Mouse (Mus musculus): ENCODE measurements at regions not wholly inside any gene's neighbourhood (a gene's known extent, or its start where the extent isn't known, plus 50 kb on each side); places are given as distances from the start of the nearest gene placed in this dataset.

DNA sequence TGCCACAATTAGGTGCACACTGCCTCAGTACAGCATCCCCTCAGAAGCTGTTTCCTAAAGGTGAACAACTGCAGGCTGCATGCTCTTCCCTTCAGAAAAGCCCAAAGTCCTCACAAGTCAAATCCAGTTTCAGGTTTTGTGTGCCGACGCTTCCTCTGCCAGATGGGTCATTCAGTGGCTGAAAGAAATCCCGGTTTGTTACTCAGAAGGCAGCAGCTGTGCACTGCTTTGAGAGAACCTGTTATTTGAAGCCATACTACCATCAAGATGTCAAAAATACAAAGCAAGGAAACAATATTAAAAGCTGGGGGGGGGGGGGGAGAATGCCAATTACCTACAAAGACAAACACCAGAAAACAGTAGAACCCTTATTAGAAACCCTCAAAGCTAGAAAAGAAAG is 678.7 kb downstream of the Utrn start:
- Histone ChIP-seq H3K36me3 (ENCODE audit: control insufficient read depth, insufficient read depth) (no peaks in the 10 kb centered on the region), H3K4me3 (ENCODE audit: low read depth, low read length) (no peak overlapping the region), H3K4me2 (ENCODE audit: low read depth, low read length) (no peak overlapping the region), H3K9ac (ENCODE audit: low read depth, low read length) (no peak overlapping the region), H3K4me1 (ENCODE audit: control insufficient read depth, low read depth, low read length) (no peaks in the 10 kb centered on the region), H3K27me3 (ENCODE audit: control insufficient read depth, insufficient read depth, low read depth, low read length) (no peaks in the 10 kb centered on the region), H3K27ac (ENCODE audit: low read length) (no peak overlapping the region), H3K9me3 (replicated peaks; ENCODE audit: control insufficient read depth, low read length) (no peaks in the 10 kb centered on the region)
- ATAC-seq (ENCODE audit: low read depth) = no peak
- WGBS (ENCODE audit: insufficient replicate concordance) = 56% methylated on average over 3 of the region's 3 CpGs

DNA sequence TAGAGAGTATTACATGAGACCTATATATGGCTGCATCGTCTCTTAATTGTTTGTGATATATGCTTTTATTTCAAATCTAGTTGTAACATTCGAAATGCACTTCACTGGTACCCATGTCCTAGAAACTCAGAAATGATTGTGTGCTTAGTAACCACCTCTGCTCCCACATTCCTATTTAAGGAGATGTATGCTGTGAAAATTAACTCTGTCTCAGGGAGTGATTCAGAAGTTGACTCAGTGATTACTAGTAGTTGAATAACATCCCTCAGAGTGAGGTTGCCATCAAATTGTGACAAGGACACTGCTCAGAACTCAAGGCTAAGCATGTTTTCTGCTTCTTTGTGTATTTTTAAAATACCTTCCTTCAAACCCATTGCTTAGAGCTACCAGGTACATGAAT is 661.9 kb downstream of the Utrn start:
- Histone ChIP-seq H3K4me3 (ENCODE audit: low read depth, low read length) (no peak overlapping the region), H3K4me2 (ENCODE audit: low read depth, low read length) (no peak overlapping the region), H3K27ac (ENCODE audit: low read length) (no peak overlapping the region), H3K36me3 (ENCODE audit: control insufficient read depth, insufficient read depth) (no peaks in the 10 kb centered on the region), H3K9me3 (replicated peaks; ENCODE audit: control insufficient read depth, low read length) (no peaks in the 10 kb centered on the region), H3K4me1 (ENCODE audit: control insufficient read depth, low read depth, low read length) (no peaks in the 10 kb centered on the region), H3K27me3 (ENCODE audit: control insufficient read depth, insufficient read depth, low read depth, low read length) (no peaks in the 10 kb centered on the region), H3K9ac (ENCODE audit: low read depth, low read length) (no peak overlapping the region)
- no peak for ATAC-seq (ENCODE audit: low read depth)
- WGBS (ENCODE audit: insufficient replicate concordance) = 67% methylated on average over 2 of the region's 2 CpGs

- 60% methylated on average over 2 of the region's 2 CpGs for WGBS (ENCODE audit: insufficient replicate concordance)
- no peak overlapping the region for H3K4me2 ChIP-seq (ENCODE audit: low read depth, low read length)
- ATAC-seq (ENCODE audit: low read depth) = no peak
Observed at GRCm38 (mm10) chr10:12210181-12210580, 659.0 kb downstream of the Utrn start.

DNA sequence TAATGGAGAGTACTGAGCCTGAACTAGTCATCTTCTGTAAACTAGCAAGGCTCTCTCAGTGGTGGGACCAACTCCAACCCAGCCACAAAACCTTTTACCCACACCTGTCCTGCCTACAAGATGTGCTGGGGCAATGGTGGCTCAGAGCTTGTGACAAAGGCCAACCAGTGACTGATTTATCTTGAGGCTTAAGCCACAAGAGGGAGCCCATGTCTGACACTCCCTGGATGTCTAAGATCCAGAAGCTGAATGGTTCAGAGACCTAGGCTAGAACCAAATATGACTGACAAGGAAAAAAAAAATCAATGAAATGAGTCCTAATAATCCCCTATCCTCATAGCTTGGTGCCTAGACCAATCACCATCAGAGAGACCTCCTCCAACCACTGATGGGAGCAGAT is 650.3 kb downstream of the Utrn start:
- no peak overlapping the region for H3K4me3 ChIP-seq (ENCODE audit: low read depth, low read length)
- H3K9ac ChIP-seq (ENCODE audit: low read depth, low read length) = no peak overlapping the region
- H3K4me1 ChIP-seq (ENCODE audit: control insufficient read depth, low read depth, low read length) = no peaks in the 10 kb centered on the region
- no peak for ATAC-seq (ENCODE audit: low read depth)
- no peaks in the 10 kb centered on the region for H3K36me3 ChIP-seq (ENCODE audit: control insufficient read depth, insufficient read depth)
- no peak overlapping the region for H3K4me2 ChIP-seq (ENCODE audit: low read depth, low read length)
- no peaks in the 10 kb centered on the region for H3K9me3 ChIP-seq (replicated peaks; ENCODE audit: control insufficient read depth, low read length)
- H3K27ac ChIP-seq (ENCODE audit: low read length) = no peak overlapping the region
- H3K27me3 ChIP-seq (ENCODE audit: control insufficient read depth, insufficient read depth, low read depth, low read length) = no peaks in the 10 kb centered on the region

More at GRCm38 (mm10) chr10:12210181-12210580, 659.0 kb downstream of the Utrn start:
- Histone ChIP-seq H3K9ac (ENCODE audit: low read depth, low read length) (no peak overlapping the region), H3K4me3 (ENCODE audit: low read depth, low read length) (no peak overlapping the region), H3K36me3 (ENCODE audit: control insufficient read depth, insufficient read depth) (no peaks in the 10 kb centered on the region), H3K9me3 (replicated peaks; ENCODE audit: control insufficient read depth, low read length) (no peaks in the 10 kb centered on the region), H3K27me3 (ENCODE audit: control insufficient read depth, insufficient read depth, low read depth, low read length) (no peaks in the 10 kb centered on the region), H3K4me1 (ENCODE audit: control insufficient read depth, low read depth, low read length) (no peaks in the 10 kb centered on the region), H3K27ac (ENCODE audit: low read length) (no peak overlapping the region)

- WGBS (ENCODE audit: insufficient replicate concordance) = 70% methylated on average over 1 of the region's 1 CpGs
Observed at GRCm38 (mm10) chr10:12234141-12234540, 635.0 kb downstream of the Utrn start.

DNA sequence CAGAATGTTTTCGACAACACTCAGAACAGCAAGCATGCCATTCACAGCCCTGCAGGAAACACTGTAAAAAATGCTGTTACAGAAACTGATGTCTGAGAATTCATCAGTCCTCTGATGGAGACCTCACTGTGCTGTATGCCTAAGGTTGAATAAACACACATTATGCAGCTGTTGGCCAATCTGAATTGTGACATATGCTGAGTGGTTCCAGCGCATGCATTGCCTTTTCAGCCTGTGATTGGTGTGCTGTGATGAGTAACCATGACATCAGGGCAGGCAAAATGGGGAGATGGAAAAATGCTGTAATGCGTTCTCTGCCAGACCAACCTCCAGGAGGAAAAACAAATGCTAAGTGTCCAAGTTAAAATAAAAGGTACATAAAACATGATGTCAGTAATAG is 620.3 kb downstream of the Utrn start:
- Histone ChIP-seq H3K27me3 (ENCODE audit: control insufficient read depth, insufficient read depth, low read depth, low read length) (no peaks in the 10 kb centered on the region), H3K9me3 (replicated peaks; ENCODE audit: control insufficient read depth, low read length) (no peaks in the 10 kb centered on the region), H3K9ac (ENCODE audit: low read depth, low read length) (no peak overlapping the region), H3K4me1 (ENCODE audit: control insufficient read depth, low read depth, low read length) (no peaks in the 10 kb centered on the region), H3K4me3 (ENCODE audit: low read depth, low read length) (no peak overlapping the region), H3K36me3 (ENCODE audit: control insufficient read depth, insufficient read depth) (no peaks in the 10 kb centered on the region), H3K4me2 (ENCODE audit: low read depth, low read length) (no peak overlapping the region), H3K27ac (ENCODE audit: low read length) (no peak overlapping the region)
- no peak for ATAC-seq (ENCODE audit: low read depth)
- 75% methylated on average over 3 of the region's 3 CpGs for WGBS (ENCODE audit: insufficient replicate concordance)

More at GRCm38 (mm10) chr10:12234141-12234540, 635.0 kb downstream of the Utrn start:
- H3K9me3 ChIP-seq (replicated peaks; ENCODE audit: control insufficient read depth, low read length) = no peaks in the 10 kb centered on the region
- H3K4me2 ChIP-seq (ENCODE audit: low read depth, low read length) = no peak overlapping the region
- no peak overlapping the region for H3K9ac ChIP-seq (ENCODE audit: low read depth, low read length)
- ATAC-seq (ENCODE audit: low read depth) = no peak
- no peaks in the 10 kb centered on the region for H3K27me3 ChIP-seq (ENCODE audit: control insufficient read depth, insufficient read depth, low read depth, low read length)
- H3K27ac ChIP-seq (ENCODE audit: low read length) = no peak overlapping the region
- H3K36me3 ChIP-seq (ENCODE audit: control insufficient read depth, insufficient read depth) = no peaks in the 10 kb centered on the region
- H3K4me1 ChIP-seq (ENCODE audit: control insufficient read depth, low read depth, low read length) = no peaks in the 10 kb centered on the region
- H3K4me3 ChIP-seq (ENCODE audit: low read depth, low read length) = no peak overlapping the region

DNA sequence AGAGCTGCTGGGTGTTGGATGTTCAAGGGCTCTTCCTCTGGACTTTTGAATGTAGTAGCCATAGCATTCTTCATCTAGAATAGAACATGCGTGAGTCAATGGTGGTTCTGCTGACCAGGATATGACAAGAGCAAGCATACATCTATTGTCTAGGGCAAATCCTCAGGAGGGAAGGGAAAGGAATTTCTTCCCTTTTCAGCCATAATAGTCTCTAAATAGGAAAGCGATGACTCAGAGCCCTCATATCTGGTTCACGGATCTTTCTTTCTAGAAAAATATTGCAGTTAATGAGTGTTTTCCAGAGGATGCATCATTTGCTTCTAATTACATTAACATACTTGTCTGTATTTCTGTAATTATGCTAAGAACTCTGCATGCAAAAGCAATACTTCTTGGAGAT is 615.9 kb downstream of the Utrn start:
- H3K9me3 ChIP-seq (replicated peaks; ENCODE audit: control insufficient read depth, low read length) = no peaks in the 10 kb centered on the region
- no peaks in the 10 kb centered on the region for H3K36me3 ChIP-seq (ENCODE audit: control insufficient read depth, insufficient read depth)
- no peak overlapping the region for H3K4me3 ChIP-seq (ENCODE audit: low read depth, low read length)
- no peaks in the 10 kb centered on the region for H3K4me1 ChIP-seq (ENCODE audit: control insufficient read depth, low read depth, low read length)
- WGBS (ENCODE audit: insufficient replicate concordance) = 72% methylated on average over 3 of the region's 3 CpGs
- no peak overlapping the region for H3K4me2 ChIP-seq (ENCODE audit: low read depth, low read length)
- no peak overlapping the region for H3K9ac ChIP-seq (ENCODE audit: low read depth, low read length)
- ATAC-seq (ENCODE audit: low read depth) = no peak
- H3K27me3 ChIP-seq (ENCODE audit: control insufficient read depth, insufficient read depth, low read depth, low read length) = no peaks in the 10 kb centered on the region
- no peak overlapping the region for H3K27ac ChIP-seq (ENCODE audit: low read length)

DNA sequence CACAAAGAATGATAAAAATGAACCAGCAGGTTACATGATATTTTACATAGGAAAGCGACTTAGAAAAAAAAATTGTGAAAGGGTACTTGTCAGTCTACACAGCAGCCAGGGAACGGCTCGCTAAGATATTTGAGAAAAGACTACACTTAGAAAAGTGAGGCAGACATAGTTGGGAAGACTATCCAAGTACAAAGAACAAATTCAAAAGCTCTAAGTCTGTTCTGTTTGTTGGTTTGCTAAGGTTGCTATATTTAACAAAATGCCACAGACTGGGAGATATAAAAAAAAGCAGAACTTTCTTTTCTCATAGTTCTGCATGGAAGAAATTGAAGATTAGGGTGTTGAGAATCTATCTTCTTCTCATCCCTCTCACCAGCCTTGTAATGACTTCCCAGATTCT is 583.5 kb downstream of the Utrn start:
- H3K27me3 ChIP-seq (ENCODE audit: control insufficient read depth, insufficient read depth, low read depth, low read length) = no peaks in the 10 kb centered on the region
- no peak for ATAC-seq (ENCODE audit: low read depth)
- no peaks in the 10 kb centered on the region for H3K4me1 ChIP-seq (ENCODE audit: control insufficient read depth, low read depth, low read length)
- H3K27ac ChIP-seq (ENCODE audit: low read length) = no peak overlapping the region
- H3K36me3 ChIP-seq (ENCODE audit: control insufficient read depth, insufficient read depth) = no peaks in the 10 kb centered on the region
- no peak overlapping the region for H3K9ac ChIP-seq (ENCODE audit: low read depth, low read length)
- H3K4me3 ChIP-seq (ENCODE audit: low read depth, low read length) = no peak overlapping the region
- H3K9me3 ChIP-seq (replicated peaks; ENCODE audit: control insufficient read depth, low read length) = no peaks in the 10 kb centered on the region
- H3K4me2 ChIP-seq (ENCODE audit: low read depth, low read length) = no peak overlapping the region
- WGBS (ENCODE audit: insufficient replicate concordance) = 67% methylated on average over 3 of the region's 3 CpGs

DNA sequence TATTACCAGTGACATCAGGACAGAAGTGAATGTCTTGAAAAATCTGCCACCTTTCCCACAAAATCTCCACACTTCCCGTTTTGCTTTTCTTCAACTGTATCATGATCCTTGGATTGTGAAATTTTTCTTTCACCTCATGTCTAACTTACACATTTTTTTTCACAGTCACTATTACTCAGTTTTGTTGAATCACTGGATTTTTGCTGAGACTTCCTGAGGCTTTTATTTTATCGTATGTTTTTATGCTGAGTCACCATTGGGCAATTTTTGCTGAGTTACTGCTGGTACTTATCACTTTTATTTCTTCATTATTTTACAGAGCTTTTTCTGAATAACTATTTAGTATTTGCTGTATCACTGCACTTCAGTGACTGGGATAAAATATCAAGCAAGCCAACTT is 570.3 kb downstream of the Utrn start:
- no peaks in the 10 kb centered on the region for H3K4me1 ChIP-seq (ENCODE audit: control insufficient read depth, low read depth, low read length)
- H3K4me3 ChIP-seq (ENCODE audit: low read depth, low read length) = no peak overlapping the region
- no peak overlapping the region for H3K4me2 ChIP-seq (ENCODE audit: low read depth, low read length)
- H3K27me3 ChIP-seq (ENCODE audit: control insufficient read depth, insufficient read depth, low read depth, low read length) = no peaks in the 10 kb centered on the region
- no peaks in the 10 kb centered on the region for H3K9me3 ChIP-seq (replicated peaks; ENCODE audit: control insufficient read depth, low read length)
- no peak overlapping the region for H3K27ac ChIP-seq (ENCODE audit: low read length)
- WGBS (ENCODE audit: insufficient replicate concordance) = 30% methylated on average over 2 of the region's 2 CpGs
- no peak for ATAC-seq (ENCODE audit: low read depth)
- H3K9ac ChIP-seq (ENCODE audit: low read depth, low read length) = no peak overlapping the region
- H3K36me3 ChIP-seq (ENCODE audit: control insufficient read depth, insufficient read depth) = no peaks in the 10 kb centered on the region

DNA sequence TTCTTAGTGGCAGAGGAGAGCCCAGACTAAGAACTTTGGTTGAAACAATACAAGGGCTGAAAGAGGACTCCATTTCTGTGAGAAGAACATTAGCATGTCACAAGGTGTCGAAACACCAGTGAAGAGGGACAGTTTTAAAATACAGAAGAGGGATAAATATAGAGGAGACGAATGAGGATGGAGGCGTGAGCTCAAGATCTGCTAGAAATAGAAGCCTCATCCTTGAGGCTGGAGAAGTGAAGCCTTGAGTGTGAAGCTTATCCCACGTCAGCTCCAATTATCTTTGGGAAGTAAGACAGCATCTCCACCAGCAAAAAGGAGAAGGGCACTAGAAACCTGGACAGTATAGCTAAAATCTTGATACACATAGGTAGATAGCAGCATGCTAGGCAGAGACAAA is 566.8 kb downstream of the Utrn start:
- no peak overlapping the region for H3K4me3 ChIP-seq (ENCODE audit: low read depth, low read length)
- no peaks in the 10 kb centered on the region for H3K4me1 ChIP-seq (ENCODE audit: control insufficient read depth, low read depth, low read length)
- no peak for ATAC-seq (ENCODE audit: low read depth)
- no peak overlapping the region for H3K27ac ChIP-seq (ENCODE audit: low read length)
- H3K4me2 ChIP-seq (ENCODE audit: low read depth, low read length) = no peak overlapping the region
- H3K9me3 ChIP-seq (replicated peaks; ENCODE audit: control insufficient read depth, low read length) = no peaks in the 10 kb centered on the region
- WGBS (ENCODE audit: insufficient replicate concordance) = 49% methylated on average over 4 of the region's 4 CpGs
- no peak overlapping the region for H3K9ac ChIP-seq (ENCODE audit: low read depth, low read length)
- H3K36me3 ChIP-seq (ENCODE audit: control insufficient read depth, insufficient read depth) = no peaks in the 10 kb centered on the region
- H3K27me3 ChIP-seq (ENCODE audit: control insufficient read depth, insufficient read depth, low read depth, low read length) = no peaks in the 10 kb centered on the region
